Mouse (Mus musculus) heart, postnatal 0 days (tissue): ENCODE measurements around the gene Traf3. TPM values are rescaled to one million over a fixed set of nuclear protein-coding genes. Genes with fewer than 3 reads are reported as not detected.

Experiments
- ATAC-seq: fragments of 200-750 bp; cut with Nextera tagmentation; 2 replicates; pipeline ENCODE4 v1.8.0; 2017; ENCODE audit warnings: low read depth, moderate number of reproducible peaks, moderate library complexity; ENCODE audit not compliant: insufficient read depth
- DNase-seq: peaks from one replicate; pipeline ENCODE4 v3.0.0-alpha.2; 2016; ENCODE audit warnings: low spot score
- H3K27ac ChIP-seq: fragments of 300-500 bp; sonication (generic); 2 replicates; pipeline ENCODE4 v1.5.1; 2014; ENCODE audit warnings: low read depth, mild to moderate bottlenecking
- H3K27me3 ChIP-seq: fragments of 300-500 bp; sonication (generic); 2 replicates; pipeline ENCODE4 v1.6.1; 2014; ENCODE audit warnings: low read length, mixed read lengths; ENCODE audit not compliant: control insufficient read depth, insufficient read depth
- H3K36me3 ChIP-seq: fragments of 300-500 bp; sonication (generic); replicated peaks from 2 replicates; pipeline ENCODE4 v1.6.1; 2014; ENCODE audit warnings: low read length, mixed read lengths; ENCODE audit not compliant: control insufficient read depth, insufficient read depth
- H3K4me1 ChIP-seq: fragments of 300-500 bp; sonication (generic); 2 replicates; pipeline ENCODE4 v1.6.1; 2014; ENCODE audit warnings: antibody characterized with exemption; ENCODE audit not compliant: control insufficient read depth, insufficient read depth
- H3K4me2 ChIP-seq: fragments of 300-500 bp; sonication (generic); 2 replicates; pipeline ENCODE4 v1.6.1; 2014; ENCODE audit warnings: low read depth, mild to moderate bottlenecking, low read length, moderate library complexity
- H3K4me3 ChIP-seq: fragments of 300-500 bp; sonication (generic); 2 replicates; pipeline ENCODE4 v1.5.1; 2014; ENCODE audit warnings: low read depth, low read length
- H3K9ac ChIP-seq: fragments of 300-500 bp; sonication (generic); replicated peaks from 2 replicates; pipeline ENCODE4 v1.6.1; 2014; ENCODE audit warnings: low read depth, low read length, mixed read lengths
- H3K9me3 ChIP-seq: fragments of 300-500 bp; sonication (generic); replicated peaks from 2 replicates; pipeline ENCODE4 v1.6.1; 2016; ENCODE audit warnings: low read length; ENCODE audit not compliant: control insufficient read depth
- CTCF ChIP-seq: IDR thresholded peaks from 2 replicates; pipeline ENCODE4 v1.5.1; 2016; ENCODE audit warnings: antibody characterized with exemption, control low read depth, low read depth
- EP300 ChIP-seq: IDR thresholded peaks from 2 replicates; pipeline ENCODE4 v1.6.1; 2016; ENCODE audit warnings: antibody characterized with exemption, low read depth
- WGBS: fragments of 180-500 bp; shearing (Covaris S2); extraction: QIAGEN DNeasy Blood & Tissue Kit; methylation state at CpG from one replicate; pipeline ENCODE4 v1.1.7; 2014; 5-methylcytosine and 5-hydroxymethylcytosine counted together
- polyA plus RNA-seq: library from polyadenylated mRNA; unstranded; fragments of >200 nt; fragmentation: Nextera tagmentation; extraction: Ambion mirVana; gene quantifications from 2 replicates; pipeline ENCODE4 v1.2.1, GENCODE M21; 2015
- total RNA-seq: library from RNA; depleted of rRNA; stranded (reverse); fragments of >200 nt; gene quantifications from 2 replicates; pipeline ENCODE4 v1.2.3, GENCODE M21; 2014; ENCODE audit warnings: low replicate concordance

The Traf3 gene
- total and polyA plus RNA-seq, 2 experiments from 2014 or later: 3.2 to 7.2 TPM

GRCm38 (mm10) chr12:111190355-111190754, 24.2 kb downstream of the Traf3 start:
- WGBS: 83% methylated on average over 5 of the region's 5 CpGs
- Histone ChIP-seq H3K4me1 (peaks cover 5% of the 10 kb centered on the region; the same call in 1 of the 2 replicates), H3K4me2 (no peak overlapping the region), H3K27me3 (no peaks in the 10 kb centered on the region), H3K4me3 (no peak overlapping the region), H3K9ac (no peak overlapping the region), H3K27ac (no peak overlapping the region), H3K9me3 (no peaks in the 10 kb centered on the region), H3K36me3 (no peaks in the 10 kb centered on the region)
- TF ChIP-seq CTCF (no peak), EP300 (no peak)
- no peak for ATAC-seq
- no peak for DNase-seq

GRCm38 (mm10) chr12:111190891-111191290, 24.7 kb downstream of the Traf3 start:
- Histone ChIP-seq H3K9ac (no peak overlapping the region), H3K9me3 (no peaks in the 10 kb centered on the region), H3K4me3 (no peak overlapping the region), H3K36me3 (no peaks in the 10 kb centered on the region), H3K27me3 (no peaks in the 10 kb centered on the region), H3K4me2 (no peak overlapping the region), H3K4me1 (peaks cover 5% of the 10 kb centered on the region; the same call in 1 of the 2 replicates), H3K27ac (no peak overlapping the region)
- WGBS: 63% methylated on average over 2 of the region's 2 CpGs
- DNase-seq: no peak
- no peak for TF ChIP-seq CTCF
- ATAC-seq: 0 out of 2 replicates have a peak, but pooled peaks have one; percentile 17

GRCm38 (mm10) chr12:111192777-111193176, 26.6 kb downstream of the Traf3 start:
- no peaks in the 10 kb centered on the region for H3K27me3 ChIP-seq
- no peak overlapping the region for H3K9ac ChIP-seq
- H3K36me3 ChIP-seq: no peaks in the 10 kb centered on the region
- no peaks in the 10 kb centered on the region for H3K4me1 ChIP-seq
- no peak overlapping the region for H3K4me2 ChIP-seq
- WGBS: 75% methylated on average over 6 of the region's 6 CpGs
- DNase-seq: no peak
- TF ChIP-seq CTCF: no peak
- no peak for TF ChIP-seq EP300
- H3K27ac ChIP-seq: no peak overlapping the region
- no peak for ATAC-seq
- no peaks in the 10 kb centered on the region for H3K9me3 ChIP-seq
- no peak overlapping the region for H3K4me3 ChIP-seq

GRCm38 (mm10) chr12:111193331-111193730, 27.2 kb downstream of the Traf3 start:
- no peak overlapping the region for H3K4me3 ChIP-seq
- H3K9ac ChIP-seq: no peak overlapping the region
- H3K4me1 ChIP-seq: no peaks in the 10 kb centered on the region
- TF ChIP-seq CTCF (no peak), EP300 (no peak)
- no peak overlapping the region for H3K27ac ChIP-seq
- DNase-seq (no peak), ATAC-seq (no peak)
- WGBS: 70% methylated on average over 9 of the region's 9 CpGs
- H3K4me2 ChIP-seq: no peak overlapping the region
- no peaks in the 10 kb centered on the region for H3K36me3 ChIP-seq
- no peaks in the 10 kb centered on the region for H3K9me3 ChIP-seq
- H3K27me3 ChIP-seq: no peaks in the 10 kb centered on the region

- H3K9me3 ChIP-seq: no peaks in the 10 kb centered on the region
- H3K27me3 ChIP-seq: no peaks in the 10 kb centered on the region
- no peak overlapping the region for H3K27ac ChIP-seq
- WGBS: 70% methylated on average over 4 of the region's 4 CpGs
- H3K36me3 ChIP-seq: no peaks in the 10 kb centered on the region
- H3K4me2 ChIP-seq: no peak overlapping the region
- DNase-seq (no peak), ATAC-seq (no peak)
- TF ChIP-seq EP300 (no peak), CTCF (no peak)
- H3K9ac ChIP-seq: no peak overlapping the region
- H3K4me3 ChIP-seq: no peak overlapping the region
- no peaks in the 10 kb centered on the region for H3K4me1 ChIP-seq
These were observed 30.4 kb downstream of the Traf3 start for GRCm38 (mm10) chr12:111196548-111196947.

- ATAC-seq (no peak), DNase-seq (no peak)
- Histone ChIP-seq H3K4me2 (no peak overlapping the region), H3K9ac (no peak overlapping the region), H3K36me3 (no peaks in the 10 kb centered on the region), H3K4me3 (no peak overlapping the region), H3K9me3 (no peaks in the 10 kb centered on the region), H3K27me3 (no peaks in the 10 kb centered on the region), H3K4me1 (no peaks in the 10 kb centered on the region), H3K27ac (no peak overlapping the region)
- TF ChIP-seq EP300: no peak
- TF ChIP-seq CTCF: no peak
- WGBS: 79% methylated on average over 10 of the region's 10 CpGs
These were observed 36.9 kb downstream of the Traf3 start for GRCm38 (mm10) chr12:111203076-111203475.
